Mouse (Mus musculus): Measurements from ENCODE around the gene Cd247.

The Cd247 gene

DNA sequence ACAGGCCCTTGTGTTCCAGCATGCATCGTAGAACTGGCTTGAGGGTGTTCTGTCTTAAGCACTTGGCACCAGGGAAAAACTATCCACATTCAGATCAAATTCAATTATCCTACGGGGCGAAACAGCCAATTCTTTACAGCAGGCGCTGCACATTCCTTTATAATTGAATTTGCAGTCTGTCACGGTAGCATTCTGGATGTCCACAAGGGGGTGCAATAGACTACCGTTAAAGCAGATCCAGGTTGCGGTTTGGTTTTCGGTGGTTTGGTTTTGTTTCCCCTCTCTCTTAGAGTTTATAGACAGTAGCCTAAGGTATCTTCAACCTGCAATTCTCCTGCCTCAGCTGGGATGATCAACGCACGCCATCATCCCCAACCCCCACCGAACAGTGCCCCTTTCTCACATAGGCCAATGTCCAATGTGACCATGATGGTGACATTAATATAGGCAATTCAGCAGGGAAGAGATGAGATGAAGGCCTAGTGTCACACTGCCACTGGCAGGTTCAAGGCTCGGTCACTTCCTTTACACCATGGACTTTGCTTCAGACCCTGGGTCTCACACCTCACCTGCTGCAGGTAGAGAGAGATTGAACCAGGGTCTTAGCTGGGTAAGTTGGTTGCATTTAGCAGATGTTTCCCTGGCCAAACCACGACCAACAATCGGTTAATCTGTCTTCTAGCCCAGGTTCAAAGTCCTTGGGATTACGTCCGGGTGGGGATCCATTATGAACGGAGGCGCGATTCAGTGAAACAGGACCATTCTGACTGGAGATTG lies 12.8 kb upstream of the Cd247 start:
- peak; percentile 74 for DNase-seq (ENCODE audit: low read depth, low spot score)

DNA sequence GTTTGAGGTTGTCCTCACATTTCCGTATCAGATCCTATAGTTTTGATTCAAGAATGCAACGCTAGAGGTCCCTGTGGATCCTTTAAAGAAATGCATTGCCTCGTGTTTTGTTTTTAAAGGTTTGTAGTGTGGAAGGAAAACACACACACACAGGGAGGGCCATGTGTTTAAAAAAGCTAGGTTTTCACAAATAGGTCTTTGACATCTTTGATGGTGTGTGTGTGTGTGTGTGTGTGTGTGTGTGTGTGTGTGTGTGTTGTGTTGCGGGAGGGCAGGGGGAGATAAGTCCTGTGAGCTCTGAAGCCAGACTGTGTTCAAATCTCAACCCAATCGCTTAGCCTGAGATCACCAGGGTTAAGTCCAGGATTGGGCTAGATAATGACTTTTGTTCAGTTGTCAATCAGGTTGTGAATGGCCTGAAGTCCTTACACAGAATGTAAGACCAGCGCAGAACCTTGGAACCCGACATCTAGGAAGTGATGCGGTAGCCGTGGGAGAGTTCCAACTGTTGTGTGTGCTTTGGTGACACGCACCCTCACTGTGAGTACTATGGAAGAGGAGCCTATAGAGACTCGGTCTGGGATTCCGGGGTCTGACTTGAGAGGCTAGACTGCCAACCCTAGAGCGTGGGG lies 8.4 kb upstream of the Cd247 start:
- peak; percentile 54 for DNase-seq (ENCODE audit: low read depth, low spot score)

DNA sequence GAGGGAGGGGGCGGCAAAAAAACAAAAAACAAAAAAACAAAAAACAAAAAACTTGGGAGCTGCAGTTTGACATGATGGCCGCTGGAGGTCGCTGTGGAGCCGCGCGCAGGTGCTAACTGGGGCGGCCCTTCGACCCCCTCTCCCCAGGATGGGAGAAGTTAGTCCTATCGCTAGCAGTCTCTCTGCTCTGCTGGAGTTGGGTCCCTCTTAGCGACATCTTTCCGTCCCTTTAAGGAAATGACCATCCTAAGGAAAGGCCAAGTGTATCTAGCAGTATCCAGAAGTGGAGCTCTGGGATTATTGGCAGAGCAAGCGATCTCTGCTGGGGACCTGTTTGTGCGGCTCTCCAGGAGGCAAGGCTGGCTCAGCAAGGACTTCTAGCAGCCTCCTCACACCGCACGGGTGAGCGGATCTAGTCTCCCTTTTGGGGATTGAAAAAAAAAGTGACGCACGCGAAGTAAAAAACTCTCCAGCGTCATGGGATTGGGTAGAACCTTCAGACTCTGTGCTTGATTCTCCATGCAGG lies 7.8 kb upstream of the Cd247 start:
- peak; percentile 51 for DNase-seq (ENCODE audit: low read depth, low spot score)

DNA sequence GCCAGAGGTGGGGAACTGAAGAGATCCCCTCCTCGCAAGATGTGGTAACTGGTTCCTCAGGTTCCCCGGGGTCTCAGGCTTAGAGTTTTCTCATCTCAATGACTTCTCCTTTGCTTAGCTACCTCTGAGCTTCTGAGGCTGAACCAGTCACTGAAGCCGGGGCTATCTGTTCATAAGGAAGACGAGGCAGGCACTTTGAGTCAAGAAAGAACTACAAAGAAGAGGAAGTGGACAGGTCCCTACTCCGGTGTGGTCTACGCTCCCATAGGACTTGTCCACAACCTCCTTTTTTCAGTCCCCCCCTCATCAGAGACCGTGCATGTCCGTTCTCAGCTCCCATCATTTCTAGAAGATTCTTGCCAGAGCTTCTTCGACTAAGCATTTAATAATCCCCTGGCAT lies 7.1 kb upstream of the Cd247 start:
- no peak for DNase-seq (ENCODE audit: low read depth, low spot score)

DNA sequence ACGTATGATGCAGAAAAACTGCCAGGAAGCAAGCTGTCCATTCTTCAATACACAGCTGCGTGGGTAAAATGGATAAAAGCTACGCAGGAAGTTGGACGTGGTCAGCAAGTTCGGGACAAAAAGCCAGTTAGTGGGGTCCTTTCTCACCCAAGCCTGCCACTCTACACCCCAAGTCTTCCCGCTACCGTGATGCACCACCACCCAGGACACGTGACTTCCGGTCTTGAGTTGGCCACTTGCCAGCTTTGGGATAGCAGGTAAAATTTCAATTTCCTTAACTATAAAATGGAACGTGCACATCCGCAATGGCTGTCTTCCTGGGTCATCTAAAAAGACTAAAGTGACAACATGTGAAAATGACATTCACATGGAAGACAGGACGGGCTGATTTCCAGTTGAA lies 6.6 kb upstream of the Cd247 start:
- no peak for DNase-seq (ENCODE audit: low read depth, low spot score)

DNA sequence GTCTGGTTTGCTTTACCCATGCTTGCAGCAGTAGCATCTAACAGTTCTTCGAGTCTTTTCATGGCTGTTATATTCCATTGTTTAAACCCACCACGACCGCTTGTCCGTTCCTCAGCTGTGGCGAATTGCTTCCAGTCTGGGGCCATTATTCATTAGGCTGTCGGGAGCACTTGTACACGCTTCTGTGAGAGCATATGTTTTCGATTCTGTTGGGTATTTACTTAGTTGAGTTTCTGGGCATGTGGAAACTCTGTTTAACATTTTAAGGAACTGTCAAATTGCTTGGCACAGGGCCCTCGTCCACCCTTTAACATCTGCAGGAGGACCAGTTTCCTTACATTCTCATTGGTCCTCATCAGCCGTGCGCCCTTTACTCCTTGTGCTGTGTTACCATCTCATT lies 2.2 kb upstream of the Cd247 start:
- no peak for DNase-seq (ENCODE audit: low read depth, low spot score)

DNA sequence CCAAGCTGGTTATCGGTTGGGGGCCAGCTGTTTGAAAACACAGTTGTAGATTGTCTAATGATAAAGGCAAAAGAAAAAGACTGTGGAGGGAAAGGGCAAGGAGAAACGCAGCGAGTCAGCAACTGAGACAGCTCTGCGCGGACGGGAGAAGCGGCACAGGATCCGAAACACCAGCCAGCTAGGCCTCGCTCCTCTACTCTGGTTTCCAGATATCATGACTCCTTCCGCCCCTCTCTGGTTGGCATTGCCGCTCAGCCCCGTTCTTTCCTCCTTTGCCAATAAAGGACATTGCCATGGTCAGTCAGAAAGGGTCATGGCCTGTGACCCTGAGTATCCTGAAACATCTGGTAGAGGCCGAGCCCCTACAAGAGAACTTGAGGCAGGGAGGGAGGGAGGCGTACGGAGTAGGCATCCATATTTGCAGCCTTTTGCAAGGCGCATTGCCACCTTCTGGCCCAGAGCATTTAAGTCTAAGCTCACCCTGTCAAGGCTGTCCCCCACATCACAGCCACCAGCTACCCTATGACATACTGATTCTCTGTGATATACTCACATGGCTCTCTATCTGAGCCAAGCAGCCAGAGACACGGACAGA lies 682 bp downstream of the Cd247 start:
- no peak for DNase-seq (ENCODE audit: low read depth, low spot score)

DNA sequence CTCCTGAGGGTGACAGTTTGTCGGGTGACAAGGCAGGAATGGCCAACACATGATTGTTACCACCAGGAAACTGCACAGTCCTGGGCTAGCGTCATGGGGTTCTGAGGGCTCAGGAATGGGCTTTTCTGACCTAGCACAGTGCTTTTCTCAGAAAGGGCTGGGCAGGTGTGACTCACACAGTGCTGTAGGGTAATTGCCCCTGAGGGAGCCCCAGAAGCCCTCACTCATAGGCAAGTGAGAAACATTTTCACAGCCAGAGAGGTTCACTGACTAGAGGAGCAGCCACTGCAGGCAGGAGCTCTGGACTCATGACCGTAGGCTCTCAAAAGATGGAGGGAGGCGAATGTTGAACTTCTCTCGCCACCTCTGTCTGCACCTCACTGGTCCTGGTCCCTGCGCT lies 1.5 kb downstream of the Cd247 start:
- no peak for DNase-seq (ENCODE audit: low read depth, low spot score)

DNA sequence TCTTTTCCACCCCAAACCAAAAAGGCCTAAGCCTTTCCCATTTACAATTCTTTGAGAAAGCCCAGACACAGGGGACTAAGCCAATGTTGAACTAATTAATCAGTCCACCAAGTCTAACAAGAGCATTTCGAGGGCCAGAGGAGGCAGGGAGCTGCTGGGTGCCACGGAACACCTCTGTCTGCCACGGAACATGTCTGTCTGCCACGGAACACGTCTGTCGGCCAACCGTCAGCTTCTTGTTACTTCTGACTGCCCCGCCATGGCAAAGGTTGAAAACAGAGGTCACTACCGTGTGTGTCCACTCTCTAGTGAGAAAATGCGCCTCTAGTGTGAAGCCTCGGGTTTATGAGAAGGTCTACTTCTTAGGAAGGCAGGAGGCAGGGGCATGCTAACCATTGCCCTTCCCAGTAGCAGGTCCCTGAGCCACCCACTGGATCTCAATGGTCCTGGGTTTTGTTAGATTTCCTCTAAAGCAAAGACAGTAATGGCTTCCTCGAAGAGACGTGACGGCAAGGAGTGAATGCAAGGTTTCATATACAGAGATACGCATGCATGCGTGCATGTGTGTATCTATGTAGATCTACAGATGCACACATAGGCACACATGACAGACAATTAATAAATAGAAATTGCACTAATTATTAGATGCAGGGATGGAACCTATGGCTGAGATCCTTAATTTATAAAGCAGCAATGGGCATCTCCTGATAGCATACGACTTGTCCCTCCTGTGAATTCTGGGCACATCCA lies 2.2 kb downstream of the Cd247 start:
- DNase-seq (ENCODE audit: low read depth, low spot score) = no peak

DNA sequence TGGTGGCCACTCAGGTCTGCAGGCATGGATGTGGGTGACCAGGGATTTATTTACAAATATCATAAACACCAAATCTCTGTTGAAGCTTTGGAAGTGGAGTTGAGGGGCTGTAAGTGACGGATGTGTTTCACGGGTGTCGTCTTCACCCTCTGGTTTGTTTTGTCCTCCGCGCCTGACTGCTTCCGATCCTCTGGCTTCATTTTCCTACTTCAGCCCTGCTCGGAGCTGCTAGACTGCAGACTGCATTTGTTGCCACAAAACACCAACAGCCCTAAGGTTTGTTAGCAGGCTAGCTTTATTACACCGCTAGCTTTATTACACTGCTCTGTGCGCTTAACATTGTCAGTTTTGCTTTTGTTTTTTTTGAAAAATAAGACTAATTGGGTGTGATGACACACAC lies 2.9 kb downstream of the Cd247 start:
- no peak for DNase-seq (ENCODE audit: low read depth, low spot score)

DNA sequence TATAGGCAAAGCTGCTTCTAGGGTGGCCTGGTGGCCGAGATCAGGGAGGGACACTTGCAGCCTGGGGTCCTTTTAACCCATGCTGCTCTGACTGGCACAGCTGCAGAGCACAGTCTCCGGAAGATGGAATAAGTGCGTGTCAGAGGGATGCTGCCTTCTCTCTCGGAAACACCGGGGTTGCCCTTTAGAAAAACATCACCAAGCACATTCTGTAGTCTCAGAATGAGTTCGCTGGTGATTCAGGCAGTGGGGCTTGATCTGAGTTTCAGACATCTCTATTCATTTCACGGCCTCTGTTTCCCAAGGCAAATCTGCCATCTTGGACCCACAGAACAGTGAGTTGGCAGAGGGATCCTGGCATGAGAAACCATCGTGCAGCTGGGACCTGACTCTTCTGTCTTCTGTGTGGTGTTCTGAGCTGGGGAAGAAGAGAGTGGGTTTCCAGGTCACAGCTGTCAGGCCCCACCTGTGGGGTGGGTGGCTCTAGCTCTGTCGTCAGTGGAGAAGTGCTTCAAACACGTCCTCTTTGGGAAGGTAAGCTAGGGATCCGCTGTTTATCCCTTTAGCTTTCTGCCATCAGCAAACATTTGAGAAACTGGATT lies 13.3 kb downstream of the Cd247 start:
- no peak for DNase-seq (ENCODE audit: low read depth, low spot score)

DNA sequence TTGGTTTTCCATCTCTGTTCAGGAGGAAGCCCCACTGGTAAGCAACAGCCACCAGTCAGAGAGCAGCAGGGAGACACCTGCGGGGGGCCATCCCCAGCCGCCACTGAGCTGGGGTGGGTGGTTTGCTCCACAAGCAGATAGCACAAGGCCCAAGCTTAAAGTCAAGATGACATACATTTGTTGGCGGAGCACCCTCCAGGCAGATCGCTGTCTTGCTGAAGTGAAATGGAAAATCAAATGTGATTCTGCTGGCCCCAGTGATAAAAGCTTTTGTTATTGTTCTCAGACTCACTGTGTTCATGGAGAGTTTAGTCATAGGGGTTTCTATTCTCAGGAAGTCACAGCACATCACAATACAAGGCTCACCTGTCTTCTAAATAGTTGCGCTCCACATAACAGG lies 14.6 kb downstream of the Cd247 start:
- no peak for DNase-seq (ENCODE audit: low read depth, low spot score)

DNA sequence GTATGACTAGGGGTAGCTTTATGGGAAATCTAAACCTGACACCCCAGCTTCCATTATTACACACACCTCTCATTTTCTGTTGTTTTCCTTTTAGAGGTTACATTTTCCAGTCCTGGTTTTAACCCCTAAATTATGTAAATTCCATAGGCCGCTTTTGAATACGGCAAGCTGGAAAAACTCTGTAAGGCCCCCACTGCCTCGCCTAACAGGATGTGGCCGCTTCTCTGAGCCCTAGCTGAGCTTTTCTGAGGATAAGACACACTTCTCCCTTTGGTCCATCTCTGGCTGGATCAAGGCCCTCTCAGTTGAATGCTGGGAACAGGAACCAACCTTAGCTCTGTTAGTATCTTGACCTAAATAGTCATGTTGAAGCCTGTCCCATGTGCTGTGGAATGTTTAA lies 15.7 kb downstream of the Cd247 start:
- no peak for DNase-seq (ENCODE audit: low read depth, low spot score)

DNA sequence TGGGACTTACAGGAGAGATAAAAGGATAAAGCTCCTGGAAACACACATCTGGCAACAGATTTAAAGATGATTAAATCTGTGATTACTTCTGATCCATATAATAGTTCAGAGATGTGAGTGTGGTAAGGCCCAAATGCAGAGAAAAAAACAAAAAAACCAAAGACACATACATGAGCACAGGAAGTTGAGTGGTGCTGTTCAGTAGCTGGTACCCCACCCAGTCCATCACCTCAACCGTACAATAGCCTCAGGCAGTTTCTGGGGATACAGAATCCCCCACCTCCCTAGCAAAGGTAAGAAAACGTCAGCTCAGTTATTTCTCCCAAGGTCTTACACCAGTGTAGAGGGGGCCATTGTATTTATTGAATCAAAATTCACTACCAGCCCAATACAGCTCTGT lies 22.2 kb downstream of the Cd247 start:
- DNase-seq (ENCODE audit: low read depth, low spot score) = no peak

DNA sequence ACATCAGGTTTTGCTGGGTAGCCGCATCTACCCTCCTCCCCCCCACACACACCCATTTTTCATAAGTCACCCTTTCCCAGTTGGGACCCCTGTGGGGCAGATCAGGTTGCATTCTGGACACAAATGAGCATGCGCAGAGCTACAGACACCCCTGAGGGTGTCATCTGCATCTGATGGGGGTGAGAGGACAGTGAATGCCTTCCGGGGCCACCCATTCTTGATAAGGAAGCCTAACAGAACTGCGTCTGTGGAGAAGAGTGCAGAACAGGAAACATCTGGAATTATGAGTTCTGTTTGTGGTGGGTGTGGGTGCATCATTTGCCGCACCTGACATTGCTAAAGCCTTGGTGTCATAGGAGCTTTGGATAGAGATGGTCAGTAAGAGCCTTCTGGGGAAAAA lies 22.7 kb downstream of the Cd247 start:
- DNase-seq (ENCODE audit: low read depth, low spot score) = no peak

DNA sequence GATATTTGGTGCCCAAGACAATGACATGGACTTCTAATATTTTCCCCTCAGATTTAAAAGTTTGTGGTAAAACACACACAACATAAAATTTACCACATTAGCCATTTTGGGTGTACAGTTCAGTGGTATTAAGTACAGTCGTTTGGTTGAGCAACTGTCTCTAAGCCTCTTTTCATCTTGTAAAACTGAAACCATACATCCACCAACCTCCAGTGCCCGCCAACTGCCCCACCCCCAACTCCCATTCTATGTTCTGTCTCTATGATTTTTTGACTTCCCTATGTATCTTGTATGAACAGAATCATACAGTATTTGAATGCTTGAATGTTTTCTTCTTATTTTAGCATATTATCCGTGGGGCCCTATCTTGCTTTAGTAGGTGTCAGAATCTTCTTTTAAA lies 24.3 kb downstream of the Cd247 start:
- DNase-seq (ENCODE audit: low read depth, low spot score) = no peak

DNA sequence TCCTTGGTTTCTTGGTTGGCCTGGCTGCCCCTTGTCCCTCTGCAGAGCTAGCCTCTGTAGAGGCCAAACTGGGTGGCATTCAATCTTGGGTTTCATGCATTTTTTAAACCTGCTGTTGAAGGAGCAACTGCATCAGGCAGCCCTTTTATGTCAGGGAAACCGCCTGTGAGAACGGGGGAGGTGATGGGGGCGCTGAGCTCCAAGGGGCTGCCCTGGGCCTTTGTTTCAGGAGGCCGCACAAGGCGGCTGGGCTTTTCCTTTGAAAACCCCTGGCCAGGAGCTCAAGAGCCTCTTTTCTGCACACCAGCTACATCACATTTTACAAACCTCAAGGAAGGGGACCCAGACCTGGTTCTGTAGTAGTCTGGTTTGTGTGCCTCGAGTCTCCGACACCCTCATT lies 25.6 kb downstream of the Cd247 start:
- DNase-seq (ENCODE audit: low read depth, low spot score) = no peak

DNA sequence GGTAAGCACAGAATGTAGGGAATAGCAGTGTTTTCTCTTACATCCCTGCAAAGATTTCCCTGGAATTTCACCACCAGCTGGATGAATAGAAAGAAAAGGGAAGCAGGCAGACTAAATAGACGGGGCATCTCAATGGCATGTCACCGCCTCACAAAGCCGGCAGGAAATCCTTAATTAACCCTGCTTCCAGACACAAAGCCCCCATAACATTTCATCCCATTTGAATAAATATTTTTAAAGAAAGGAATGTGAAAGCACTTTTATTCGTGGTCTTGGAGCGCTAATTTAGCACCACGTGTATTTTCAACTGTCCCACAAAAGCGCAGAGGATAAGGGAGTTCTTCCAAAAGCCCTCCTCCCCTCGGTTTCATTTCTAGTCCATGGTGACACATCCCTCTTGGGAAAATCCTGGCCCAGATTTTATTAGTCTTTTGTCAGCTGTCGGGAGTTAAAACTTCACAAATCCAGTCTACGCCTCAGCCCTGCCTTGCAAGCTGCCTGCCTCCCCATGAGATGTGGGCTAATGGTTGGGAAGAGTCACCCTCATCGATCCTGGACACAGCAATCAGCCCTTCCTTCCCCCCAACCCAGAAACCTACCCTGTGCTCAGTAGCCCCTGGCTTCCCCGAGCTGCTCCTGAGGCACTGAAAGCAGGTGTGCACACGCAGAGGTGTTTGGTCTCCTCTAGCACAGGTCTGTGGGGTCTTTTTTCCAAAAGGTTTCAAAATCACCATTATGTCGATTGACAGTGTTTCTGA lies 26.2 kb downstream of the Cd247 start:
- peak; percentile 66 for DNase-seq (ENCODE audit: low read depth, low spot score)

DNA sequence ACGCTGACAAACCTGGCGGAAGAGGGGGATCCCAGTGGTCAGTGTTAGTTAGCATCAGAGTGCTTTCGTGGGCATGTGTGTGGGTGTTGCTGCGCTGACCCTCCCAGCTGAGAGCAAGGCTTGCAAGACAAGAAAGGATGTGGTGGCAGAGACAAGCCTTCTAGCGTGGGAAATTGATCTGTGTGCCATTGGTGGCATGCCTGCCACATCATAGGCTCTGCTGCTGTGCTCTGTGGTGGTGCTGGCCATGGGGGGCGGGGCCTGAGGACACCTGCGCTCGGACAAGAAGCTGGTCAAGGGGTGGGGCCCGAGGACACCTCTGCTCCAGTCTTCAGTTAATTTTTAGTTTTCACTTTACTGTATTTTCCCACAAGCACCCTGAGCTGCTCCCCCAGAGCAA lies 27.9 kb downstream of the Cd247 start:
- no peak for DNase-seq (ENCODE audit: low read depth, low spot score)

DNA sequence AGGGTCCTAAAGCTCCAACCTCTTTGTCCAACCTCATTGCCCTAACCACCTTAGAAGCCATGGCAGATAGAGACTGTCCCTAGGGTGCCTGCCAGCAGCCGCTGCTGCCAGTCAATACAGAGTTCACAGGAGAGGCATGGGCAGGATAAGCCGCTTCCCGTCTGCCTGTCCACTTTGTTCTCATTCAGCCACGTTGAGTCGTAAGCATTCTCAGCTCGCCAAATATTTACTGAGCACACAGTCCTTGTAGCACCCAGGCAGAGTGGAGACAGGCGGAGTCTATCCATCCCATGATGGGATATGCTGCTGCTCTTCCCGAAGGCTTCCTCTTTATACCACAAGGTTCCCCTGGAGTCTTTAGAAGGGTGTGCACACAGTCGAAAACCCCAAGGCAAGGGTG lies 28.8 kb downstream of the Cd247 start:
- DNase-seq (ENCODE audit: low read depth, low spot score) = no peak
